Mouse (Mus musculus) CH12.LX (cell line): Measurements from ENCODE around the gene Sec22c. TPM values are rescaled to one million over a fixed set of nuclear protein-coding genes. Genes with fewer than 3 reads are reported as not detected.

Experiments used
- DNase-seq: peaks from one replicate; pipeline ENCODE4 v3.0.0-alpha.2; 2013; ENCODE audit errors: extremely low read depth
- H3K27ac ChIP-seq: 2 replicates; pipeline ENCODE4 v1.5.1; 2012; ENCODE audit warnings: low read depth, mild to moderate bottlenecking, control low read depth, moderate library complexity; ENCODE audit not compliant: insufficient read depth
- H3K27me3 ChIP-seq: replicated peaks from 2 replicates; pipeline ENCODE3; 2012; ENCODE audit warnings: inconsistent platforms
- H3K36me3 ChIP-seq, 2 experiments: replicated peaks in 1 of 2; 2 replicates each; pipeline versions ENCODE3 to v1.6.1; 2012; ENCODE audit warnings: inconsistent platforms in 1 of 2, low read length in 1 of 2, mild to moderate bottlenecking in 1 of 2, mixed read lengths in 1 of 2, moderate library complexity in 1 of 2; ENCODE audit not compliant: control insufficient read depth in 1 of 2, insufficient read depth in 1 of 2
- H3K4me1 ChIP-seq, 2 experiments: 2 replicates each; pipeline ENCODE4 v1.6.1; 2012; ENCODE audit warnings: inconsistent platforms in 1 of 2, moderate library complexity in 1 of 2; ENCODE audit not compliant: insufficient read depth in 2 of 2, control insufficient read depth in 1 of 2
- H3K4me2 ChIP-seq: 2 replicates; pipeline ENCODE4 v1.6.1; 2012; ENCODE audit warnings: low read depth, mild to moderate bottlenecking, control low read depth; ENCODE audit not compliant: poor library complexity, insufficient read depth, severe bottlenecking
- H3K4me3 ChIP-seq, 3 experiments: fragments of 150-350 bp in 1 of 3; sonication (generic) in 1 of 3; replicated peaks in 1 of 3; 2 replicates each; pipeline versions ENCODE3 to v1.5.1; 2011 to 2012; ENCODE audit warnings: low read depth in 2 of 3, low read length in 2 of 3, mild to moderate bottlenecking in 2 of 3, moderate library complexity in 2 of 3, control low read depth in 1 of 3, improper control_type of control experiment in 1 of 3, inconsistent platforms in 1 of 3, mixed read lengths in 1 of 3; ENCODE audit not compliant: poor library complexity in 1 of 3
- H3K79me2 ChIP-seq: replicated peaks from 2 replicates; pipeline ENCODE4 v1.6.1; 2012; ENCODE audit warnings: mild to moderate bottlenecking, moderate library complexity; ENCODE audit not compliant: control insufficient read depth, poor library complexity, insufficient read depth, severe bottlenecking; ENCODE audit errors: extremely low read depth
- H3K9ac ChIP-seq: 2 replicates; pipeline ENCODE4 v1.6.1; 2012; ENCODE audit warnings: low read depth, mild to moderate bottlenecking, control low read depth, moderate library complexity; ENCODE audit not compliant: insufficient read depth
- H3K9me3 ChIP-seq: replicated peaks from 2 replicates; pipeline ENCODE3; 2012; ENCODE audit warnings: low read length, inconsistent platforms, mixed read lengths
- BHLHE40 ChIP-seq: IDR thresholded peaks from 2 replicates; pipeline ENCODE4 v1.6.1; 2011; ENCODE audit warnings: mild to moderate bottlenecking, low read depth, low read length, improper control_type of control experiment
- CHD1 ChIP-seq: IDR thresholded peaks from 2 replicates; pipeline ENCODE4 v1.6.1; 2012; ENCODE audit warnings: low read depth, low read length, improper control_type of control experiment, inconsistent platforms
- CTCF ChIP-seq, 2 experiments: IDR thresholded peaks in 1 of 2; conservative IDR thresholded peaks in 1 of 2; 2 replicates each; pipeline ENCODE4 v1.5.1; 2011 to 2012; ENCODE audit warnings: low read depth in 2 of 2, low read length in 2 of 2, improper control_type of control experiment in 1 of 2, inconsistent platforms in 1 of 2, mild to moderate bottlenecking in 1 of 2, moderate library complexity in 1 of 2
- E2F4 ChIP-seq: IDR thresholded peaks from 2 replicates; pipeline ENCODE4 v1.6.1; 2011; ENCODE audit warnings: low read depth, low read length, improper control_type of control experiment; ENCODE audit not compliant: insufficient replicate concordance
- ELF1 ChIP-seq: IDR thresholded peaks from 2 replicates; pipeline ENCODE4 v1.6.1; 2014; ENCODE audit warnings: low read depth, mild to moderate bottlenecking, inconsistent platforms, low read length, improper control_type of control experiment
- GABPA ChIP-seq: IDR thresholded peaks from 2 replicates; pipeline ENCODE4 v1.6.1; 2012; ENCODE audit warnings: low read depth, low read length, improper control_type of control experiment, inconsistent platforms; ENCODE audit not compliant: insufficient replicate concordance
- HCFC1 ChIP-seq: IDR thresholded peaks from 2 replicates; pipeline ENCODE4 v1.6.1; 2012; ENCODE audit warnings: low read depth, mild to moderate bottlenecking, inconsistent platforms, low read length, improper control_type of control experiment
- JUND ChIP-seq: conservative IDR thresholded peaks from 2 replicates; pipeline ENCODE4 v1.6.1; 2011; ENCODE audit warnings: low read depth, low read length, improper control_type of control experiment
- KAT2A ChIP-seq: IDR thresholded peaks from 2 replicates; pipeline ENCODE4 v1.6.1; 2012; ENCODE audit warnings: low read length, improper control_type of control experiment, inconsistent platforms; ENCODE audit not compliant: insufficient replicate concordance
- MAFK ChIP-seq: IDR thresholded peaks from 2 replicates; pipeline ENCODE4 v1.6.1; 2011; ENCODE audit warnings: low read length, improper control_type of control experiment; ENCODE audit not compliant: insufficient replicate concordance
- MXI1 ChIP-seq: IDR thresholded peaks from 2 replicates; pipeline ENCODE4 v1.6.1; 2011; ENCODE audit warnings: mild to moderate bottlenecking, low read depth, low read length, improper control_type of control experiment
- MYC ChIP-seq: IDR thresholded peaks from 2 replicates; pipeline ENCODE4 v1.6.1; 2011; ENCODE audit warnings: low read depth, mild to moderate bottlenecking, improper control_type of control experiment, low read length
- NELFE ChIP-seq: IDR thresholded peaks from 2 replicates; pipeline ENCODE4 v1.6.1; 2011; ENCODE audit warnings: low read depth, low read length, improper control_type of control experiment
- NRF1 ChIP-seq: IDR thresholded peaks from 2 replicates; pipeline ENCODE4 v1.6.1; 2014; ENCODE audit warnings: low read depth, mild to moderate bottlenecking, inconsistent platforms, low read length, improper control_type of control experiment, moderate library complexity
- RCOR1 ChIP-seq: conservative IDR thresholded peaks from 2 replicates; pipeline ENCODE4 v1.6.1; 2012; ENCODE audit warnings: low read depth, mild to moderate bottlenecking, inconsistent platforms, low read length, improper control_type of control experiment
- TBP ChIP-seq: conservative IDR thresholded peaks from 2 replicates; pipeline ENCODE4 v1.6.1; 2011; ENCODE audit warnings: low read depth, low read length, improper control_type of control experiment
- TCF12 ChIP-seq: IDR thresholded peaks from 2 replicates; pipeline ENCODE4 v1.6.1; 2014; ENCODE audit warnings: low read depth, mild to moderate bottlenecking, inconsistent platforms, low read length, improper control_type of control experiment
- UBTF ChIP-seq: IDR thresholded peaks from 2 replicates; pipeline ENCODE4 v1.6.1; 2012; ENCODE audit warnings: low read depth, mild to moderate bottlenecking, inconsistent platforms, low read length, improper control_type of control experiment, moderate library complexity
- ZC3H11A ChIP-seq: IDR thresholded peaks from 2 replicates; pipeline ENCODE4 v1.6.1; 2012; ENCODE audit warnings: low read depth, mild to moderate bottlenecking, inconsistent platforms, low read length, improper control_type of control experiment
- ZKSCAN1 ChIP-seq: IDR thresholded peaks from 2 replicates; pipeline ENCODE4 v1.6.1; 2012; ENCODE audit warnings: low read depth, inconsistent platforms, low read length, improper control_type of control experiment, borderline replicate concordance
- ZMIZ1 ChIP-seq: IDR thresholded peaks from 2 replicates; pipeline ENCODE4 v1.6.1; 2012; ENCODE audit warnings: low read depth, mild to moderate bottlenecking, inconsistent platforms, low read length, improper control_type of control experiment
- ZNF384 ChIP-seq: IDR thresholded peaks from 2 replicates; pipeline ENCODE4 v1.6.1; 2012; ENCODE audit warnings: low read depth, low read length, improper control_type of control experiment, inconsistent platforms
- dilution Hi-C: fragments of 300-500 bp; cut with MboI; formaldehyde crosslinking; loops from 2 replicates; pipeline ENCODE4 v1.14.3; 2020; ENCODE audit warnings: low sequenced_read_pairs; ENCODE audit not compliant: extremely low pct_unique_long_range_greater_than_20kb, extremely low pct_ligation_motif_present
- in situ Hi-C: fragments of 300-500 bp; cut with MboI; formaldehyde crosslinking; loops from 3 replicates; pipeline ENCODE4 v1.14.3; 2019; ENCODE audit warnings: low sequenced_read_pairs, low pct_ligation_motif_present, low pct_unique_long_range_greater_than_20kb, mixed read lengths
- polyA plus RNA-seq: library from polyadenylated mRNA; unstranded; fragments of >175 nt; gene quantifications from 2 replicates; pipeline ENCODE4 v1.2.1, GENCODE M21; 2012; ENCODE audit warnings: low read depth; ENCODE audit not compliant: insufficient read length
- total RNA-seq, 2 experiments: library from RNA; depleted of rRNA; stranded (reverse); fragments of 300-350 nt in 1 of 2; fragments of >200 nt in 1 of 2; gene quantifications; 2 replicates each; pipeline ENCODE4 v1.2.3; 2012 to 2014

Gene Sec22c
- total and polyA plus RNA-seq, 3 experiments = 2.4 to 5.7 (median 4.0) TPM

DNA sequence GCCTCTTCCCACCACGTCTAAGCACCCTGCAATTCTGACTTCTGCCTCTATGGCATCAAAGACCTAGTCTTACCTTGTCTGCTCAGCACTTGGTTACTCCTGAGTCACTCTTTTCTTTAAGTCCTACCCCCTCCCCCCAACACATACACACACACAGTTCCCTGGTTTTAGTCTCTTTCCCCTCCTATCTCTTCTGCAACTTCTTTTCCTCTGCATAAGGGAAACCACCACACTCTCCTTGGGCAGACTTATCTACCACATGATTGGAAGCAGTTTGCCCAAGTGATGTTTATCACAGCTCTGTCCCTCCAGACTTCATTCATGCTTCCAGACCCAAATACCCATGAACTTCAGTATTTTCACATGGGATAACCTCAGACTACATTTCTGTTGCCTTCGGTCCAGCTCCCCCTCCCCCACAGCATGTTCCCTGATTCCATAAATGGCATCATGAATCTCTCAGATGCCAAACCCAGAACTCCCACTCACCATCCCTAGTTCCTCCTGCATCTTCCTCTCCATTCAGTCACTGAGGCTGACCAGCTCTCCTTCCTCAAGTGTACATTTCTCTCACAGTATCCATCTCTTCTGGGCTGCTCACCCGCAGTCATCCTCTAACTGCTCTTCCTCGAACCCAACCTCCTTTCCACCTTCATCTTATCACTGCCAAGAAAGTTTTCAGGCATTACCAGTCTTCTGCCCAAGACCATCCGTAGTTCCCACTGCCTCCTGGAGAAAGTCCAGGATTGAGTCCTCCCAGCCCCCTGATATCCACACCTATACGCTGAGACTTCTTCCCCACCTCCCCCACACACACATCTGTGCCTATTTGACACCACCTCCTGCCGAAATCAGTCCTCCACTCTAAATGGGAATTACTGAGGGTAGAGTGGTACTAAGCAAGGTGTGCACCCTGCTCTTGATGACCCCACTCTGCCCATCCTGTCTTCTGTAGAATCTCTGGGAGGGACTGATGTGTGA lies 3.5 kb upstream of the Sec22c start:
- Histone ChIP-seq H3K4me1 (peaks cover 16 to 41% of the 10 kb centered on the region in 2 experiments), H3K27me3 (no peaks in the 10 kb centered on the region), H3K9me3 (no peaks in the 10 kb centered on the region), H3K9ac (no peak overlapping the region), H3K4me2 (no peak overlapping the region), H3K4me3 (no peak overlapping the region), H3K79me2 (peaks cover 9% of the 10 kb centered on the region), H3K27ac (no peak overlapping the region), H3K36me3 (peaks cover 7 to 23% of the 10 kb centered on the region in 2 experiments)
- dilution Hi-C loops (no loop called here), in situ Hi-C loops (no loop called here)
- no peak for DNase-seq
- TF ChIP-seq BHLHE40 (no peak), ZMIZ1 (no peak), E2F4 (no peak)

DNA sequence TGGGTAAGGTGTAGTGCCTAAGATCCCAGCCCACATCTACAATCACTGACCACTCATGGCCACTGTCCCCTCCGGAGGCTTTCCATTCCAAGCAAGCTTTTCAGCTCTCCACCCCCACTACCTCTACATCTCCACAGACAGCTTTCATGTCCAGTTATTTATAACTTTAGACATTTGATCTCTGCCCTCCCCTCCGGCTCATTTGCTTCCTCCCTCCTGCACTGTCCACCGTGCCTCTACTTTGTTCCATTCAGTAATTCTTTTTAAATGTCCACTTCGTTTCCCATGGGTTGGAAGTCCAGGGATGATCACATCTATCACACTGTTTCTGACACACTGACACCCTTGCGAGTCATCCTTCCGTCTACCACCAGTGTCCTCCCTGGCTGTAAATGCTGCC lies 2.5 kb upstream of the Sec22c start:
- H3K4me2 ChIP-seq = no peak overlapping the region
- no peak for DNase-seq
- in situ Hi-C loops (no loop called here), dilution Hi-C loops (no loop called here)
- no peak overlapping the region for H3K27ac ChIP-seq
- H3K9ac ChIP-seq = no peak overlapping the region
- H3K4me3 ChIP-seq = no peak overlapping the region
- peaks cover 2 to 13% of the 10 kb centered on the region in 2 experiments for H3K36me3 ChIP-seq
- no peaks in the 10 kb centered on the region for H3K27me3 ChIP-seq
- H3K9me3 ChIP-seq = no peaks in the 10 kb centered on the region
- H3K79me2 ChIP-seq = peaks cover 9% of the 10 kb centered on the region
- peaks cover 16 to 41% of the 10 kb centered on the region in 2 experiments for H3K4me1 ChIP-seq
- no peak for TF ChIP-seq UBTF
- TF ChIP-seq BHLHE40 = no peak
- TF ChIP-seq TBP = no peak
- TF ChIP-seq JUND = no peak
- no peak for TF ChIP-seq MXI1
- TF ChIP-seq CHD1 = no peak
- TF ChIP-seq NELFE = no peak
- TF ChIP-seq TCF12 = no peak
- TF ChIP-seq CTCF (conservative IDR thresholded peaks at IDR 0.05 in 1 of 2, IDR thresholded peaks at IDR 0.05 in 1 of 2; ENCODE audit: low read depth in 2 of 2, low read length in 2 of 2) = no peak
- no peak for TF ChIP-seq HCFC1
- no peak for TF ChIP-seq MAFK
- no peak for TF ChIP-seq NRF1
- no peak for TF ChIP-seq ZNF384
- no peak for TF ChIP-seq ZC3H11A
- no peak for TF ChIP-seq ZKSCAN1
- no peak for TF ChIP-seq MYC
- no peak for TF ChIP-seq ELF1
- no peak for TF ChIP-seq RCOR1
- TF ChIP-seq GABPA = no peak
- TF ChIP-seq KAT2A = no peak
